Mouse (Mus musculus): ENCODE results near the gene Lmo2.

DNA sequence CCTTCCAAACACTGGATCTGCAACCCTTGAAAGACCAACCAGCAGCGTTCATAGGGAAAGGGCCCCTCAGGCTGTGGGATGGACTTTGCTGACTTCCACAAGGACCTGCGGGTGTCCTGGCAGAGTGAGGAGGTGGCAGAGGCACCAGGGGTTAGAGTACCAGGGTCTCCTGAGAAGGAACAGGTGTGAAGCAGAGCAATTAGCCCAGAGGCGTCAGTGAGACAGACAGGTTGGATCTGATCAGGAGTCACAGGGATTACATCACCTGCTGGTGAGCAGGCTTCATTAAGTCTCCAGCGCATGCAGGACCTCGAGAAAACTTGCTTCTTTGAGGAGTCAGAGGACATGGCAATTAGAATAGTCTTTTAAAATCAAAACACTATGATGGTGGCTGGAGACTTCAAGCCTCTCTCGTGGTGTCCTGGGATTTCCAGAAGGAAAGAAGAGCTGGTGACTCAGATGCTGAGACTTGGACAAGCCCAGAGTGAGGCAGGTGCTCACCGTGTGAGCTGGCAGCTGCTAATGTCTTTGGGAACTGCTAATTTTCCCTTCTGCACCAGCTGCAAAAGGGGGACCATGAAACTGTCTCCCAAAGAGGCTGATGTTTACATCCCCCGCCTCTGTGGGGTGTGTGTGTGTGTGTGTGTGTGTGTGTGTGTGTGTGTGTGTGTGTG is 9.7 kb upstream of the Lmo2 start:
- no peak for TF ChIP-seq CTCF (IDR thresholded peaks at IDR 0.05; ENCODE audit: low read depth, low read length)
- no peak for TF ChIP-seq GATA1 (IDR thresholded peaks at IDR 0.05; ENCODE audit: borderline replicate concordance, low read length)

Data from G1E (cell line).